Mouse (Mus musculus) ovary, postnatal 14 days (tissue): ENCODE measurements around the gene Ppia.
"Not testable (repeated sequence)": the region's sequence is repeated elsewhere in the genome, so short reads cannot be mapped to it uniquely, and the experiment has no call there.

Experiments used
- DNase-seq: peaks from one replicate; pipeline ENCODE4 v3.0.0; 2022; ENCODE audit warnings: low spot score

Ppia gene

DNA sequence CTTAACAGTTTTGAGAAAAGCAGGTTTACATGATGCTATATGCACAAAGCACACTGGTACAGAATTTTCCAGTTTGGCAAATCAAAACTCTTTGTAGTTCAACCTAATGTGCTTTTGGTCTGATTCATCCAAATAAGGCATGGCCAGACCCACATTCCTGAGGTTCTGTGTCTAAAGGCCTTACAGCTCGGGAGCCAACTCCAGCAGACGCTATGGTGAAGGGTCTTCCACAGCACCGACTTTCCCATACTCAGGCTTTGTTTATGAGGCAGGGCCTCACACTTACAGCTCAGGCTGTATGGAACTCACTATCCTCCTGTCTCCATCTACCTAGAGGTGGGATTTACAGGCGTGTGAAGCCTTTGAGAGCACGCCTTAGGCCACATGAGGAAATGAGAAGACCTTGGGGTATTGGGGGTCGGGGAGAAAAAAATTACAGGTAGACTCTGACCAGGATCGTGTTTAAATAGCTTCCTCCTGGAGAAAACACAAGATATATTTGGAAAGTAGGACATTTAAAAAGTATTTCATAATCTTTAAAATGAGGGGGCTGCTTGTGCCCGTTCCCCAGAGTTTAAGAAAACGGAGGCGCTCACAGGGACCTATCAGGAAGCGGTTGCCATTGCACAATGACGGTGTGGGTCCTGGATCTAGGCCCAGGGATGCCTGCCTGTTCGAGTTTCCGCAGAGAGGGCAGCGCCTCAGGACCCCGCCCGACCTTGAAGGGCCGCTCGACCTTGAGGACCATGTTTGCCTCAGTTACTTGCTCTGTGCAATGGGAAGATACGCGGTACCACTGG, at the start of gene Ppia:
Gene Ppia, plus strand, starts transcription at position 693 of the 800 bp plus-strand sequence.
- DNase-seq, result no peak

- peak; percentile 62 for DNase-seq
These were observed 49.4 kb upstream of the Ppia start for GRCm38 (mm10) chr11:6365885-6366284.

- DNase-seq, result no peak
These were observed 48.8 kb upstream of the Ppia start for GRCm38 (mm10) chr11:6366434-6366833.

GRCm38 (mm10) chr11:6367156-6367555, 48.1 kb upstream of the Ppia start:
- DNase-seq, result no peak

DNA sequence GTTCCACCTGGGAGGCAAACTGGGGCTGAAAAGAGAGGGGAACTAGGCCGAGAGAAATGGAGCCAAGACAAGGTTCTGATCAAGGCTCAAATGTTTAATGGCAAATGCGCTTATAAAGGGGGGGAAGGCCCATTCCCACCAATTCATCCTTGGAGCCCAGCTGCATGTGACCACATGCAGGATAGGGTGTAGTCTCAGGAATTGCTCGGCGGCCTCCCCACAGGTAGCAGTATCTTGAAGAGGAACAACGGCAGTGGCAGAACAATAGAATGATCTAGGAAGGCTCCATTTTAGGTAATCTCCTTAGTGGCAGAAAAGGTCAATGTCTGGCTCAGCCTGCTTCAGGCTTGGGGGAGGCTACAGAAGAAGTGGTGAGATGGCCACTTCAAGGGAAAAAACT, 47.3 kb upstream of the Ppia start:
- DNase-seq, result not testable (repeated sequence)

- DNase-seq, result no peak
These were observed 43.7 kb upstream of the Ppia start for GRCm38 (mm10) chr11:6371376-6372155.

- DNase-seq, result no peak
These were observed 42.5 kb upstream of the Ppia start for GRCm38 (mm10) chr11:6372784-6373183.

DNA sequence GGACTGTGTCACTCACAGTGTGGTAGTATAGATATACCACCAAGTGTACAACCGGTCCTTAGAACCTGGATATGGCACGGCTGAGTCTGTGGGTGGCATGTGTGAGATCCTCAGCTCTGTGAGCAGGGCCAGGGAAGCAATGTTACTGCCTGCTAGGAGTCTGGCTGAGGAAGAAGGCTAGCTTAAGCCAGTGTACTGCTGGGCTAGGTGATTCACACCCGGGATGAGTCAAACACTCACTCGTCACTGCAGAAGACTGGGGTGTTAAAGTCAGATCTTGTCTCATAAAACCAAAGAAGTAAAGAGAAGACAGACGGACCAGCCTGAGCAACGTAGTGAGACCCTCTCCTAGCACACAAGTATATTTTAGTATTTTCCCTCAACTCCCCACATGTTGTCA, 34.3 kb upstream of the Ppia start:
- DNase-seq, result no peak

- DNase-seq, result no peak
These were observed 27.0 kb upstream of the Ppia start for GRCm38 (mm10) chr11:6388126-6388725.

DNA sequence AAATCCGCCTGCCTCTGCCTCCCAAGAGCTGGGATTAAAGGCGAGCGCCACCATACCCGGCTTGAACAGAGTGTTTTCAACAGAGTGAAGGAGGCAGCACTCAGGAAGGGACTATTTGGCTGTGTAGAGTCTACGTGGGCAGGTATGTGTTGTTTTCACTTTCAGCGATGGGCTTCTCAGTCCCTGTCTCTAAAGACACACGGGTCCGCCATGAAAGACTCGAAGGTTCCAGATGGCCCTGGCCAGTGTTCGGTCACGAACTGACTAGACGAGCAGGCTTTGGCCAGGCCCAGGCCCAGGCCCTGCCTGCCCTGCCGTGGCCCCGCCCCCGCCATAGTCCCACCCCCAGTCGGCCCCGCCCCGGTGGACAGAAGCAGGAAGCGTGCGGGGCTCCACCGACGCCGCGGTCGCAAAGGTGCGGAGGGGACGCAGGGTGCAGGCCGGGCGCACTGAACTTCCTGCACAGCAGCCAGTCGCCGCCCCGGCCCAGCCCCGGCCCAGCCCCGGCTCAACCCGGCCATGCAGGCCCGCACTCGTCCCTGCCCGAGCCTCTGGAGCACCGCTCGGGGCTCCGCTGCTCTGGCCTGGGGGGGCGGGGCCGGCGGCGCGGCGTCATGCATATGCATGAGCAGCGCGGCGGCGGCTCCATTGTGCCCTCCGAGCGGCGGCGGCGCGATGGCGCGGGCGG, 26.4 kb upstream of the Ppia start, which contains the start of gene Zmiz2:
Gene Zmiz2, plus strand, starts transcription at position 349 of the 688 bp plus-strand sequence.
- peak; percentile 94 for DNase-seq

DNA sequence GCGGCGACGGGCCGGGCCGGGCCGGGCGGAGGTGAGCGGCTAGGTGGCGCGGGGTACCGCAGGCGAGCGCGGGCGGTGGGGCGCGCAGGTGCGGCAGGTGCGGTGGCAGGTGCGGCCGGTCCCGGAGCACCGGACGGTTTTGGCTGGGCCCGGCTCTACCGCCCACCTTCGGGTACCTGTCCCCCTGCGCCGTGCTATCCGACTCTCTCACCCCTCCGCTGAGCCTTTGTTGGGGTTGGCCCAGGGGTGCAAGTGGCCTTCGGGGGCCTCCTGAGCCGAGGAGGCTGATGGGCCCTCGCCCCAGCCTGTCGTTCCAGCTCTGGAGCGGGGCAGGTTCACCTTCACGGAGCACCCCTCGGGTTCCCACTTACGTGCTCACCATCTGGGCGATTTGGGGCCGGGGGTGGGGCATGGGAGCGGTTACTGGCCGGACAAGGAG, 25.7 kb upstream of the Ppia start:
- DNase-seq, result no peak

DNA sequence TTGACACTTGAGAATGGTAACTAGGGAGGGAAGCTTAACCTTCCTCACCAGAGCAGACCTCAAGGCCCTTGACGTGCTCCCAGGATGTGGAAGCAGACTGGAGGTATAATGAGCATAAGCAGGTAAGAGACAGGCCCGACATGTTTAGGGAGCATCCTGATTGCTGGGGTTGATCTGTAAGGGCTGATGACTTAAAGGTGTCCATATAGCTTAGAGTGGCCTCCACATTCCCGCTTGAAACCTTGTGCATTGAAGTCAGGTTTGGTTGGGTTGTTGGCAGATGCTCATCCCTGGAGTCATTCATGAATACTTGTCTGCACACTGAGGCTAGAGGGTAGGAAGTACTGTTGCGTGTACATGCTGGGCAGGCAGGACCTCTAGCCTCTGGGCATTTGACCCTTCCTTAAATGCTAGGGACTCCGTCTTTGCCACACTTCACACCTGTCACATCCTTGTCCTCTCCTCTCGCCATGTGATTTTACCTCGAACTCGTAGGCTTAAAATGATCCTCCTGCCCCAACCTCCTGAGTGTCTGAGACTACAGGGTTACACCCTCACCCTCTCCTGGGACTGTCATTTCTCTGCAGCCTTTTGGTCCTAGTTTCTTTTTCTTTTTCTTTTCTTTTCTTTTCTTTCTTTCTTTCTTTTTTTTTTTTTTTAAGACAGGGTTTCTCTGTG, 24.7 kb upstream of the Ppia start:
- DNase-seq, result no peak

DNA sequence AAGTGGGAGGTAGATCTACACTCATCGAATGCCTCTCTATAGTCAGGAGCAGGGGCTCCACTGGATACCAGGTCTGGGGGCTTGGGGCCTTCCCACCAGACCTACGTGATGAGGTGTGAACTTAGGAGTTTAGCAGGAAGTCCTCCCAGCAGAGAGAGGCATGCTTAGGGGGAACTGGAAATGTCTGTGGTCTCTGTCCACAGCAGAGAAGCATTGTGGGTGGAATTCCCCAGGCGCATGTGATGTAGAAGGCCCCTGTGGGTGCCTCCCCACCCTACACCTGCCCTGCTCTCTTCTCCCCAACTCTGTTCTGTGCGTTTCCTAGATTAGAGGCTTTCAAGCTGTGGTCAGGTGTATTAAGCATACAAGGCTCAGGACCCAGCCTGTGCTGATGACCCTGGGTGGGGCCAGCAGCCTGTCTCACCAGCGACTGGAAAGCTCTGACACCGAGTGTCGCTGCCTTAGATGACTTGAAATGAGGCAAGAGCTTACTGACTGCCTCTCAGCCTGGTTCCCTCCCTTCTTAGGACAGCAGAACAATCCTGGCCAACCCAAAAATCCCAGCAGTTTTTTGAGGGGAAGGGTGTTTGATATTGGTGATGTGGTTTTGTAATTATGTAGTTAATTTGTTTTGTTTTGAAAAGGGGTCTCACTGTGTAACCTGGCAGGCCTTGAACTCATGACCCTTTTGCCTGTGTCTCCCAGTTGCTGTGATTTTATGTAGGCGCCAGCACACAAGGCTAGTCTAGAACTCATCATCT, 23.5 kb upstream of the Ppia start:
- DNase-seq, result no peak

GRCm38 (mm10) chr11:6392857-6393256, 22.4 kb upstream of the Ppia start:
- DNase-seq, result no peak

DNA sequence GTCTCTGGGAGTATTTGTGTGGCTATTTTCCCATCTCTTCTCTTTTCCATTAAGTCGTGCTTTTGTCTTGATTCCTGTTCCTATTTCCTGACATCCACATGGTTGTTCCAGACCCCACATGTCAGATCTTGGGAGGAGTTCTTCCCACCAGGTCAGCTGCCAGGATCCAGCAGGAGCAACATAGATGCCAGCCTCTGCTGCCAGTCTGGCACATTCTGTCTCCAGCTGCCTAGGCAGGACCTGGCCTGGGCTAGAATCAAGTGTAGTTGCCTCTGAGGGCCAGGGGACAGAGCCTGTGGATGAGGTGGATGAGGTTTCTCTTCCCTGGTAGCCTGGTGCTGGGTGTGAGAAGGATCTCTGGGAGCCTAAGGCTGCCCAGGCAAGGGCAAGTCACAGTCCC, 21.4 kb upstream of the Ppia start:
- DNase-seq, result no peak

- DNase-seq, result no peak
These were observed 19.7 kb upstream of the Ppia start for GRCm38 (mm10) chr11:6395565-6395964.

DNA sequence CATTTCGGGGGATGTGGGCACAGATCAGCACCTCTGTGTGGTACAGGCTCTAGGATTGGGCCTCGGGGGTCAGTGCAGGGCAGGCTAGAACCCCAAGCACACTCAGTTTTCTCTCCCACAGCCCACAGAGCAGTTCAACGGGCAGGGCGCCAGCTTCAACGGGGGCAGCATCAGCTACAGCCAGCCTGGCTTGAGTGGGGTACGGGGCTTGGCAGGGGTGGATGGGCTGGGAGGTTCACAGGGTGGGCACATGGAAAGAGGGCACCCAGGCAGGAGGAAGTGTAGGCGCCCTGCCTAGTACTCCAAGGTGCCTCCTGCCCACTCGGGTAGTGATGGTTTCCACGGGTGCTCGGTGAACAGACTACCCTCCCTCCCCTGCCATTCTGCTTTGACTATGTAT, 17.1 kb upstream of the Ppia start:
- DNase-seq, result no peak

- DNase-seq, result no peak
These were observed 12.4 kb upstream of the Ppia start for GRCm38 (mm10) chr11:6402515-6403510.

- DNase-seq, result no peak
These were observed 11.3 kb upstream of the Ppia start for GRCm38 (mm10) chr11:6403830-6404405.
